Mouse (Mus musculus) spleen, adult 18-20 months (tissue): ENCODE data around the gene Hydin.
A peak's percentile ranks its signal among the peaks of the same experiment; 100 is the strongest.
"Not testable (repeated sequence)": the region's sequence is repeated elsewhere in the genome, so short reads cannot be mapped to it uniquely, and the experiment has no call there.

Source experiments
- DNase-seq, 2 experiments: peaks; one replicate each; pipeline ENCODE4 v3.0.0; 2022; ENCODE audit warnings: mixed read lengths in 2 of 2

Hydin gene

DNA sequence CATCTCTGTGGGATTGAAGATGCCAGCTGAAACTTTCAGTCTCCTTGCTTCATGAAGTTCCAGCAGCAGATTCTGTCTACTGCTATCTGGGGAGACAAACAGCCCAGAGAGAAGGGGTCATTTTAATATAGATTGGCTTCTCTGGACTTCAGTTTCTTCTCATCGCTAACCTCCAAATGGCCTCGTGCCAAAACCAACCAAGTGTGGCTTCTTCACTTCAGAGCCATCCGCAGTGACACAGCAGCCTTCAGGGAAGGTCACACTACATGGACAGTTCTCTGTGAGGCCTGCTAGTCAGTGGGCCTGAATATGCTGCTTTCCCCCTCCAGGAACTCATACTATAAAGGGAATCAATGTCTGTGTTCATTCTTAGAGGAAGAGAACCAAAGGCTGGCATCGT, 187.7 kb downstream of the Hydin start:
- DNase-seq = no peak

DNA sequence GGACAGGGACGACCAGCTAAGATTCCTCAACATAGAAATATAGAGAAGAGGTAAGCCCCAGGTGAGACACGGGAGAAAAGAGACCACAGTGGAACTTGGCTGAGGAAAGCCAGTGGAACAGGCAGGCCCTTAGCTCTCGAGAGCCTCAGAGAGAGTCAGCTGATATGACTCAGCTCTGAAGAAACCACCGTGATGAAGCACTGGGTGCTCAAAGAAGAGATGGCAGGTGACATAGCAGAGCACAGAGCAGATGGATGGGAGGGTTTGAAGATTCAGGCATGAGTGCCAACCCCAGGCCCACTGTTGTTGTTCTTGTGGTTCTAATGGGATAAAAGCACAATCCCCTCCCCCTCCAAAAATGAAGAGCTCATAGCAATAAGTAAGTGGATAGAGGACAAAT, 190.6 kb downstream of the Hydin start:
- no peak for DNase-seq

DNA sequence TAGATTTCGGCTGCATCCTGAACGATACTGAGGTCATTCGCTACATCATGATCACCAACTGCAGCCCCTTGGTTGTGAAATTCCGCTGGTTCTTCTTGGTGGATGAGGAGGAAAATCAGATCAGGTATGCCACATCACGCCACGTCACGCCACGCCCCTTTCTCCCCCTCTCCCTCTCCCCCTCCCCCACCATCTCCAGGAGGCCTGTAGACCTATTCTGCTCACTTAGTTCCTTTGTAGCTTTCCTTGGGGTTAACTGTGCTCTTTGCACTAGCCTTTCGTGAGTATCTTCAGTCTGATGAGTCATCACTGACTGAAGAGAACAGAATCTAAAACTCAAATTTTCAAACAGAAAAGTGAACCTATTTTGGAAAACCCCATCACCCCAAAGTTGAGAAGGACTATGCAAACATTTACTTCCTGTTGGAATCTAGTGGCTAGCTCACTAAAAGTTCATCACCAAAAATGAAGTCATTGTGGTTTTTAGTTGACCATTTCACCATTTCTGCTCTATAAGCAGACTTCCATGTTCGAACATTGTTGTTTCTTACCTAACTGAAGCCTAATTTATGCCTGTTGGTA, 195.9 kb downstream of the Hydin start:
- DNase-seq = no peak

DNA sequence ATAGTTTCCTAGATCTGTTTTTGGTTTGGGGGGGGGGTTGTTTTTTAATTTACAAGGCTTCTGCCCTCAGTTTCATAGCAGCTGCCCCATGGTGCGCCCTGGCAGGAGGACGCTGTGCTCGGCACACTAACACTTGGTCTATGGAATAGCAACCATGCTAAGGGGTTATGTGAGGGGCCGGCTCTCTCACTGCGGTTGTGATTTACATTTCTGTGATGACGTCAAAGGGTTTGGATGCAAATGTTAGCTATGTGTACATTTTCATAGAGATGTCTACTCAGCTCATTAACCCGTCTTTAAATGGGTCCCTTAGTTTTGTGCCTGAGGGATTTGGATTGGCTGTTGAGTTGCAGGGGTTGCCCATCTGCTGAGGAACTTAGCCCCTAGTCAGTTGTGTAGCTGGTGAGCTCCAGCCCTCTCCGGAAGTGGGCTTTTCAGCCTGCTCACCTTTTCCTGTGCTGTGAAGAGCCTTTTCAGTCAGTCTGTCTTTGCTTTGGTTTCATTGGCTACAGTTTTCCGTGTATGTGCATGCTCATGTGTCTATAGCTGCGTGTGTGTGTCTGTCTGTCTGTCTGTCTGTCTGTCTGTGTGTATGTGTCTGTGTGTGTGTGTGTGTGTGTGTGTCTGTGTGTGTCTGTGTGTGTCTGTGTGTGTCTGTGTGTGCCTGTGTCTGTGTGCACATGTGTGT, 197.1 kb downstream of the Hydin start:
- no peak for DNase-seq

DNA sequence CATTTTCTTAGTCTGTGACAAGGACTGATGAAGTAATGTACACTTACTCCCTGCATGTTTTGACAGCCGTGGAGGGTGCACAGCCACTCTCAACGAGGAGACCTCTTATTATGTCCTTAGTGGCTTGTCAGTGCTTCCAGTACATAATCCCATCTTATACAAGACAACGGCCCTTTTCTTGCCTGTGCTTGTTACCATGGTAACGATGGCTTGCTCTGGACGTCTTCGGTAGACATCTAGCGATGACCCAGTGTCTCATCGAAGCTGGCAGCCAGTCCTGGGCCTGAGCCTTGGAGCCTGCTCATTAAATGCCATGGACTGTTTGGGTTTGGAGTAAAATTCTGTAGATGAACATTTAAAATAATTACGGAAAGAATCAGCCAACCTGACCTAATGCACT, 198.8 kb downstream of the Hydin start:
- DNase-seq = no peak

DNA sequence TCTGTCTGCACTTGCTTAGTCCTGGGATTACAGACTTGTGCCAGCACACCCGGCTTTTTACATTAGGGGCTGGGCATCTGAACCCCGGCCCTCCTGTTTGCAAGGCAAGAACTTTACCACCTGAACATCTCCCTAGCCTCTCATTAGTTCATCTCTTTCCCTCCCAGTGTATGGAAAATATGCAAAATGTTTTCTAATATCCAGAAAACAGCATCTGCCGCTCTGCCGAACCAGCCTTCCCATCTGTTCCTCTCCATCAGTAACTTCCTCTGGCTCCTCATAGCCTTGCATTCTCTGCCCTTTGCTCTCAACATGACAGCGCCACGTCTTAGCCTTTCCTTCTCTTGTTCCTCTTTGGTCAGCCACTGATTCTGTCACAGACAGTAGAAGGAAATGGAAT, 210.5 kb downstream of the Hydin start:
- DNase-seq = no peak

DNA sequence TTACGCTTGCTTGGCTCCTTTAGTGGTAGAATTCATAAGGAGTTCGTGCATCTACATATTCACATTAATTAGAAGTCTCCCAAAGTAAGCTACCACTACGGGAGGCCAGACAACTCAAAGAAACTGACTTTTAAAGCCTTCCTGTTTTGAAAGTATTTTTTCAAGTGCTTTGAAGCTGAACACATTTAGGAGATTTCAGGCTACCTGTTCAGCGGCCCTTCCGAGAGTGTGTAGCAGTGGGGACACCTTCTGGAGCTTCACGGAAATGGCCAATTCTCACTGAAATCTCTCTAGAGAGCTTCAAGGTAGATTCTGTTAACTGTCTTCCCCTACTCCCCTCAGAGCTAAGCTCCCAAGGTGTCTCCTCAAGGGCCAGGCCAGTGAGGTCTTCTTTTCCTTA, 211.8 kb downstream of the Hydin start:
- no peak for DNase-seq

DNA sequence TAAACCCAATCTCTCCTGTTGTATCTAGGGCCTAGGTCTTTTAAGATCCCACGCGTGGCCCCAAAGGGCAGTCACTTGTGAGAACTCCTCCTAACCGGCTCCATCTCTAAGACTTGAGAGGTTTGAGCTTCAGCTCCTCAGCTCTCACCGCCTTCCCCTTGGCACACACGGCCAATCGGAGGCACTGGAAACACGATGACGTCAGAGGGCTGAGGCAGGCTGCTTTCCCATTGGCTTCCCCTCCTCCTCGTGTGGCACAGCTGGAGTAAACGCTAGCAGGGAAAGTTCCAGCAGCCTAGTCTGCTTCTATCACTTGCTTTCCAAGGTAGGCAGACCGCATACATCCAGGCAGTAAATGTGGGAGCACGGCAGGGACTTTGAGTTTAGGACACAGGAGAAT, 212.6 kb downstream of the Hydin start:
- no peak for DNase-seq

DNA sequence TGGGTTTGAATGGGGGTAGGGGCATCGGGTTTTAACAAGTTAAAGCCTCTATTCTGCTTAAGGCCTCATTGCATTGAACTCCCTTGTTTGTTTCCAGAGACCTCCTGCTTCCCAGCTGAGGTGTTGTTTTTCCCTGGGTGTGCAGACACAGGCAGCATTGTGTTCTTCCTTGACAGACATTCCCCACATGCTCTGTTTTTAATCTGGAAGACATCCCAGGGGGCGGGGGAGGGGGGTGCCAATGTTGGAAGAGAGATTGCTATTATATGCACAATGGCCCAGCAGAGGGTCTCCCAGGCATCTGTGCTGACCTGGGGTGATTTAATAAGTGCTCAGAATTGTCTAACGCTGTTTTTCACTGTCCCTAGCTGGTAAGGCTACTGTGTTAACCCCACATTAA, 215.5 kb downstream of the Hydin start:
- no peak for DNase-seq

DNA sequence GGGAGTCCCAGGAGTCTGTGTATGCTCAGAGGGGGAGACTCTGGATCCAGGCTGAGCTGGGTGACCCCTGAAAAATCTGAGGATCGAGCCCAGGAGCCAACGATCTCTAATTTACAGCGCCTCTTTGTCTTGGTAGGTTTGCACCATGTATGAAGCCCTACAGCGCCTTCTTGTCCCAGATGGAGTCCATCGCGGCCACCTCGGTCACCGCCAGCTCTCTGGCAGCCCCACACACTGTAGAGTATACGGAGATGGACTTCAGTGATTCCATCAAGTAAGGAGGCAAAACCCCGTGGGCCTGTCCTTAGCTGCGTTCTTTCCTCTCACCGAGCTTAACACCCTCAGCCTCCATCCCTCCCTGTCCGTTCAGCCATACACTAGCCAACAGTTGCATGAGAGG, 218.5 kb downstream of the Hydin start:
- DNase-seq = no peak

DNA sequence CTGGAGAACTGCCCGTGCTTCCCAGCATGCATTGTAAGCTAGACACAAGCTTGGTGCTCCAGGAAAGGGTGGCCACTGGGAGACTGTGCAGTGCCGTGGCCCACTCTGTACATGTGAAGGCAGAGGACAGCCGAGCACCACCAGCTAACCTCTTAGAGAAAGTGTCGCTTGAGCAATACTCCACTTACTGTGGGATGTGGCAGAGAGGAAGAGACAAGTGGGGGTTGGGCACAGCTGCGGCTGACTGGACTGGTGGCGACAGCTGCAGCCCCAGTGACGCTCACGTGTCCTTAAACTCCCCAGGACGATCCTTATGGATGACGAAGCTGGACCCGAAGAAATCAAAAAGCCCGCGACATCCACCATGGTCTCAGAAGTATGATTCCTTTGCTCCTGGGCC, 219.2 kb downstream of the Hydin start:
- DNase-seq = no peak

DNA sequence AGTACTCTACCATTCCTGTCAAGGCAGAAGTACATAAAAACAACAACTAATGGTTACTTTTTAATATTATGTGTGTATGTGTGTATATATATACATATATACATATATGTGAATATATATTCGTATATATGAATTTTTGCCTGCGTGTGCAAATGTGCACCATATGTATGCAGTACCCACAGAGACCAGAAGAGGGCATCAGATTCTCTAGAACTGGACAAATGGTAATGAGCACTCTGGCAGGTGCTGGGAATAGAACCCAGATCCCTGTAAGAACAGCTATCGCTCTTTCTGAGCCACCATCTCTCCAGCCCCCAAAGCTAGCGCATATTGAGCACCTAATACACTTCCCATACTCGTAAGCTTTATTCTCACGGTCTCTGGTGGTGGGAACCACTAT, 220.9 kb downstream of the Hydin start:
- no peak for DNase-seq

DNA sequence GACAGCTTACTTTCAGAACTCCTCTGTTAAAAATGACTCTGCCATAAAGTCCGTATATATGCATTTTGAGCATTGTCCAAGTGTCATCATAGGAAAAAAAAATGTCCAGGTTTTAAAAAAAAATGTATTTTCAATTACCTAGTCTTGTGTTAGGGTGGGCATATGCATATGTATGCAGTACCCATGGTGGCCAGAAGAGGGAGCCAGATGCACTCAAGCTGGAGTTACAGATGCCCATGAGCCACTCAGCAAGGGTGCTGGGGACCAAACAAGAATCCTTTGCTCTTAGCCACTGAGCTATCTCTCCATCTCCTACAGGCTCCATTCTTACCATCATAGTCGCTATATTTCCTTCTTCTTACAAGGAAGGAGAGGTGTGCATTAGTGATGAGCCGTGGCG, 222.6 kb downstream of the Hydin start:
- DNase-seq = peak in 1 of 2 experiments; percentile 18

DNA sequence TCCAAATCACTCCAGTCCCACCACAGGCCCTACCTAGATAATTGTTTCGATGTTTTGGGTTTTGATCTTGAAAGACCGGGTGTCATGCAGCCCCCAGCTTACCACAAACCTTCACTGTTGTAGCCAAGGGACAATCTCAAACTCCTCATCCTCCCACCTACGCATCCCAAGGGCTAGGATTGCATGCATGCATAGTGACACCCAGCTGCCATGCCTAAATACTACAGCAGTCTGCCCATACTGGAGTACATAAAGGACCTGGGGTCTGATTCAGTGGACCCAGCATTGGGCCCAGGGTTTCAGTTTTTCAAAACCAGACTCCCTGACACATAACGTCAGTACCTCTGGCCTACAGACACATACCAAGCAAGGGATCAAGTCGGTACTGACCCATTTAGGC, 224.3 kb downstream of the Hydin start:
- DNase-seq = no peak

DNA sequence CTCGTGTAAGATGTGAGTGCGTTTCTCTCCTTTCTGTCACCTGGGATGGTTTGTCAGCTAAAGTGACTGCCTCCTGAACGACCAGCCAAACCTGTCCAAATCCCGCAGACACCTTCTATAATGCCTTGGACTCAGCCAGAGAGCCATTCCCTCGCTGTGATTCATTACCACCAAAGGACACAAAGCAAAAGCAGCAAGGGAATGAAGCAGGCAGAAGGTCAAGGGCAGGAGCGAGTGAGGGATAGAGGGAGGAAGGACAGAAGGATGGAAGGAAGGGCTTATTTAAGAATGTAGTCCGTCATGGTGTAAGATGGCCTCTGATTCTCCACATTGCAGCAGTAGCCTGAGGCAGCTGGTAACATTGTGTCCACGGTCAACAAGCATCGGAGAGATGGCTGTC, 229.5 kb downstream of the Hydin start:
- DNase-seq = no peak

DNA sequence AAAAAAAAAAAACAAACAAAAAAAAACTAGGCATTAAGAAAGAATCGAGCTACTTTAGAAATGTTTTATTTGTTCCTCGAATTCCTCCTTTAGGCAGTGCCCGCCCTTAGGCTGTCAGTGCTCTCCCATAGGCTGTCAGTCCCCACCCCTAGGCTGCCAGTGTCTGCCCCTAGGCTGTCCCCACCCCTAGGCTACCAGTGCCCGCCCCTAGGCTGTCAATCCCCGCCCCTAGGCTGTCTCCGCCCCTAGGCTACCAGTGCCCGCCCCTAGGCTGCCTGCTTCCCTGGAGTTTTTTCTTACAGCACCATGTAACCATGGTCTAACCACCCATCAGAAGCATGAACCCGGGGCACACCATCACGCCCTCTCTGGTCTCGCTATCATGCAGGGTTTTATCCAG, 233.5 kb downstream of the Hydin start:
- no peak for DNase-seq

DNA sequence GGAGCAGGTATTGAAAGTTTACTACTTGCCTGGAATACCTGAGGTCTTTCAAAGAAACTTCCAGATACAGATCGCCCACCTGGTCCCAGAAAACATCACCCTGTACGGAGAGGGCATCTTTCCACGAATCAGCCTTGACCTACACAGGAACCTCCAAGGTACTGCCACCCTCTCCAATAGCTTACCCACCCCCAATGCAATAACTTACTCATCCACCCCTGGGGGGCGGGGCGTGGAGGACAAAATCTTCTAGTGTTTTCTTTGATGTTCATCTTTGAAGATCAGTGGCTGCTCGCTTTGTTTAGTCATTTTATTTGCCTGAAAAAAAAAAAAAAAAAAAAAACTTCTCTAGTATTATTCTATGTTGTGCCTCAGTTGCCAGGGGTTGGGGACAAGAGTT, 233.9 kb downstream of the Hydin start:
- no peak for DNase-seq

DNA sequence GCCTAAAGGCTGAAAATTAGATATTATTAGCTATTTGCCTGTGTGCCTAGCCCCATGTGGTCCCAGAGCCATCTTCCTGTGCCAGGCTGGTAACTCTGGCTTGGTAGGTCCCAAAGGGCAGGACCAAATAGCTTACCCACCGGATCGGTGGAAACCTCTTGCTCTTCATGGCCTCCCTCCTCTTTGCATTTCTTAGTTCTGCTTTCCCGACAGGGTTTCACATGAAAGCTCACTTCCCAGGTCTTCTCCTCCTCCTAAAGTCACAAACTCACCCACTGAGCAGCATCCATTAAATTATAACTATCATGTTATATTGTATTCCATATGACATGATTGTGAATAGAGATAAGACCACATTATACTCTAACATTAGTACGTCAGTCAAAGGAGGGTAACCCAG, 234.6 kb downstream of the Hydin start:
- DNase-seq = no peak

DNA sequence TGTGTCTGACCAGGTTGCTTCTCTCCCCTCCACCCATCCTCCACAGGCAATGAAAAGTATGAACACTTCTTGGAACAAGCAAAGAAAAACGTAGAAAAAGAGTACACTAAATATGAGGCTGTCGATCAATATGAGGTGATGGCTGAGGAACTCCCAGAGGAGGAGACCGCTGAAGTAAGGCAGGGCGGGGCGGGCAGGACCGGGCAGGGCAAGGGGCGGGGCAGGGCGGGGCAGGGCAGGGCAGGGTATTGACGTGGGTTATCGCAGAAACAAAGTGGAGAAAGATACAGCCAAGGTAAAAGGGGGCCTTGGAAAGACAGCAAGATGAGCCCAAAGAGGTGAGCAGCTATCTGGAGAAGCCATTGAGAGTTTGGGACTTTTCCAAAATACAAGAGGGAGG, 236.1 kb downstream of the Hydin start:
- no peak for DNase-seq

DNA sequence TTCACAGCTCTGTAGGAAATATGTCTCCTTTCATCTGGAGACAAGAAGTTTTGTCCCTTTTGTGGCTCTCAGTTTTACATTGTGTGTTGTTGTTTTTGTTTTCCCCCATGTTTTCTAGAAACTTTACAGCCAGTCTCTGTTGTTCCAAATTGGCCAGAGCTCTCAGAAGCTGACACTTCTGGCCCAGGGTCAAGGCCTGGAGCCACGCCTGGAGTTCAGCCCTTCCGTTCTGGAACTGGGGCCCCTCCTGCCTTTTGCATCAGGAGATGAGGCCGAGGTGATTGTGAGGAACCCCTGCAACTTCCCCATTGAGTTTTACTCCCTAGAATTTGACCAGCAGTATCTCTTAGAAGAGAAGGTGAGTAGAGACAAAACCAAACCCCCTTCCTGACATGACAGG, 242.0 kb downstream of the Hydin start:
- no peak for DNase-seq

DNA sequence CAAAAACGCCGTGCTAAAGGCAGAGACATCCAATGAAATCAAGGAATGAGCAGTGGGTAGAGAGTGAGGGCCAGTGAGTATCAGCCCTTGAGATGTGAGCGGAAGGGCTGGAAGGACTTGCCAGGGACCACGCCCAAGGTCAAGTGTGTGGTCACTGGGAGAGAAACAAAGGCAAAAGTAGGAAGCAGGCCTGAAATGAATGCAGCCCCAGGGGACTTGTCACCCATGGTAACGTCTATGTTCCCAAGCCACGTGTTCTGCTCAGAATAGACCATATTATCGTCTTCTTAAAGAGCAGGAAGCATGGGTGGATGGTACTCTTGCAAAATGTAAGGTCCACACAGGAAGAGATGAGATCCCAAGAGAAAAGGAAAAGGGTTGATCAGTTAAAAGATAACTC, 253.0 kb downstream of the Hydin start:
- DNase-seq = no peak

DNA sequence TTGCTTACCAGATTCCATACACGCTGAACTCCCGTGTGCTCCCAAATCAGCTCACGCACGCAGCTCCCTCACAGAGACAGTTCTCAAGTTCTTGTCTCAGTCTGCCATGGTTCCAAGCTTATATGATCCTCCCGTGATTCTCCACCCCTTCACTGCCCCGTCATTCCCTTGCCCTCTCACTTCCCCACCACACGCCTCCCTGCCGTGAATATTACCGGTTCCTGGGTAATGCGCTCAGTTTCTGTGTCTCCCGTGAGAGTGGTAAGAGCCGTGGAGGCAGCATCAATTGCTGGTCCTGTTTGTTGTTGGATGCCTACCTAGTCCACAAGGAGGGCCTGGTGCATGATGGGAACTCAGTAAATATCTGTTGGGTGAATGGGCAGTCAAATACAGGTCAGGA, 255.1 kb downstream of the Hydin start:
- no peak for DNase-seq

DNA sequence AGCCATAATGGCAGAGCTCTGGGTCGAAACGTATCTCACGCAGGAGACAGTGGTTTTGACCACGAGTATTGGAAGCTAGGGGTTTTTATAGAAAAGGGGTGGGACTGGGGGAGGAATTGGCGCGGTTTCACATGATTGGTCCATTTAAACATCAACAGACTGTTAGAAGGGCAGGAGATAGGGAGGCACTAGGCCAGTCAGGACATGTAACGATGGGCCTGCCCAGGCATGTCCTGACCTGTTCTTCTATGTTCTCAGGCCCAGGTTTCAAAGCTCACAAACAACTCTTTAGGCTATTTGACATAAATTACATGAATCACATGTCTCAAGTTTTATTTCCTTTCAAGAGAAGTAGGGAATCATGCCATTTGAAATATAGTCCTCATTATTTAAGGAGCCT, 255.7 kb downstream of the Hydin start:
- DNase-seq = not testable (repeated sequence)

DNA sequence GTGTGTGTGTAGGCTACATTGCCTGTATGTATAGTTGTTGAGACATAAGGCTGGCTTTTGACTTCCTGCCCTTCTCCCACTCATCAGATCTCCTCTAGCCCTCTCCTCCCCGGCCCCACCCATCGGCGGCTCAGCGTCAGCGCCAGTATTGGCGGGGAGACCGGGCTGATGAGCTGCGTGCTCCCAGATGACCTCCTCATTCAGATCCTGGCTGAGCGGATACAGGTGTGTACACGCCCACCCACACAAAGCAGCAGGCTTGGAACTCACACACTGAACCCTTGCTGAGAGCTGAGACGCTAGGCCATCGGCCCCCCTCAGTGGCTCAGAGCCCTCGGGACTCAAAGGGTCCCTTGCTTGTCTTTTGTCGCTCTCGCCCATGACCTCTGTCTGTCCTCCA, 256.2 kb downstream of the Hydin start:
- DNase-seq = no peak

DNA sequence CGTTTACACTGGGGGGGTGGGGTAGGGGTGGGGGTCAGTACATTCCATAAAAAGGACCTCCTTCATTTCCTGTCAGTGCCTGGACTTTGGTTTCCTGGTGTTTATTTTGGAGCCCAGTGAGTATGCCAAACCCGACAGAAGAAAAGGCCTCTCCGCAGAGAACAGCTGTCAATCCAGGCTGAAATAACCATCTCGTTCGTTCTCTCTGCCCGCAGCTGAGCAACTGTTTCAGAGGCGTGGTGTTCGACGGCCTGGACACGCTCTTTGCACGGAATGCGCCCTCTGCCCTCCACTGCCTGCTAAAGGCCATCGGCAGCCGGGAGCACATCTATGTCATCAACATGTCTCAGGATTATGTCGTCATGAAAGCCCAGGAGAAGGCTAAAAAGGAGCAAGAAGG, 258.5 kb downstream of the Hydin start:
- no peak for DNase-seq
